Mouse (Mus musculus): ENCODE data around the gene Dnmt3b.

DNA sequence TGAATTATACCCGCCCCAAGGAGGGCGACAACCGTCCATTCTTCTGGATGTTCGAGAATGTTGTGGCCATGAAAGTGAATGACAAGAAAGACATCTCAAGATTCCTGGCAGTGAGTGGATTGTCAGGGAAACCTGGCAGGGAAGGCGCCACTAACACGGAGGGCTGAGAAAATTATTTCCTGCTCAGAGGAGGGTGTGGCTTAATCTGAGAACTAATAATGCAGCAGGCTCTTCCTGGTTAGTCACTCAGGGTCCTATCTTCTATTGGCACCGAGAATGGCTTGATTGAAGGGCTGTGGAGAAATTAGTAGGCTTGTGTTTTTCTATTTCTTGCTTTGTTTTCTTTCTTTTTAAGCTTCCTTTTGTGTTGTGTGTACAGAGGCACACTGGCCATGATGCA, 28.3 kb downstream of the Dnmt3b start:
- TF ChIP-seq POLR2A (IDR thresholded peaks at IDR 0.05; ENCODE audit: insufficient read depth, low read depth, low read length) (no peak), CTCF (IDR thresholded peaks at IDR 0.05; ENCODE audit: insufficient read depth, low read depth, low read length) (no peak)

Data from olfactory bulb, adult 2 months (tissue).